Mouse (Mus musculus): ENCODE measurements around the gene Rpl14. TPM values are rescaled to one million over a fixed set of nuclear protein-coding genes. Genes with fewer than 3 reads are reported as not detected.

Rpl14 gene
- polyA plus RNA-seq, 1 experiment from 2014 or later, result 525 TPM

DNA sequence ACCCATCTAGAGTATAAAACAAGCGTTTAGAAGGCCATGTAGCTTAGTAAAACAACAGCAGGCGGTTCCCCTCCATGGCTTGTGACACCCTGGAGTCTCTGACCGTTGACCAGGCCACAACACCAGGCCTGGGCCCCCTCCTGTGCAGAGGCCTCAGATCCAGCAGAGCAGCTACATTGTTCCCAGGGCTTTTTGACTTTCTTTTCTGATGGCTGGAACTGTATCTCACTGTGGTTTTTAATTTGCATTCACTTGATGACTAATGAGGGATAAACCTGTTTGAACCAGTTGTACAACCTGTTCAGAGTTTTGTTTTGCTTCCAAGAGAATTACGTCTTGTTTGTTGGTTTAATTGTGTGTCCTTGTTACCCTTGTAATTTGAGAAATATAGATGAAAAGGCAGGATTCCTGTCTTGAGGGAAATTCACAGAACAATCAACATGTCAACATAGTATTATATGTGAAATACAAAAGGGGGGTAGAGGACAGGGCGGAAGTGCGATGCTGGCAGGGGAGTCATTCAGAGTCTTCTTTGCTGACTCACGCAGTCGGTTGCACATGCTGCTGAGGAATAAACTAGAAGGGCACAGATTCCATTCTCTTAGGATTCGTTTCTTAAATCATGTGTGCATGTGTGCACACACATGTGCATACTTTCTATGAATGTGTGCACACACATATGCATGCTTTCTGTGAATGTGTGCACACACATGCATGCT is 22.3 kb downstream of the Rpl14 start:
- 39% methylated on average over 9 of the region's 9 CpGs for WGBS
- no peak for DNase-seq

DNA sequence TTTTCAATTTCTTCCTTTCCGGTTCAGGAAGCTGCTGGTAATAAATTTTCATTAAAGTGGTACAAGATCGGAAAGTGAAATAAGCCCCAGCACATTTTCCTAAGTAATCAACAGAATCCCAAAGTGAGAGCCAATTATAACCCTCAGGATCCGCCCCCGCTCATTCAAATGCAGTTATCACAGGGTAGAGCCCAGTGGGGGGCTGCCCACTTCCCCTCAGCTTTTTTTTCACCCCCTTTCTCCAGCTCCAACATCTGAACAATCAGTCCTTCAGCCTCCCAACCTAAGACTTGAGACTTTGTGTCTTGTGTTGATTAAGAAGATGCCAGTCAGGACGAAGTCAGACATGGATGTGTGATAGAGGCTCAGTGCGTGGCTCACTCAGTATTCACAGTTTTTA is 23.6 kb downstream of the Rpl14 start:
- WGBS, result 43% methylated on average over 6 of the region's 6 CpGs
- Histone ChIP-seq H3K27ac (replicated peaks; ENCODE audit: low read depth, low read length) (peak overlapping the region; percentile 49; the same call in 1 of the 2 replicates), H3K4me2 (ENCODE audit: low read length) (no peak overlapping the region), H3K9me3 (ENCODE audit: control insufficient read depth, low read length) (no peaks in the 10 kb centered on the region), H3K9ac (replicated peaks; ENCODE audit: low read length) (no peak overlapping the region), H3K36me3 (ENCODE audit: control insufficient read depth, insufficient read depth, low read length) (no peaks in the 10 kb centered on the region), H3K4me3 (replicated peaks; ENCODE audit: low read depth, low read length) (no peak overlapping the region), H3K27me3 (ENCODE audit: control insufficient read depth, insufficient read depth, low read length) (no peaks in the 10 kb centered on the region), H3K4me1 (ENCODE audit: control insufficient read depth, insufficient read depth, low read length) (no peaks in the 10 kb centered on the region)
- ATAC-seq (ENCODE audit: low FRiP score, low TSS enrichment) (no peak), DNase-seq (no peak)

More for the DNA sequence above, 22.3 kb downstream of the Rpl14 start:
- no peak overlapping the region for H3K9ac ChIP-seq (replicated peaks; ENCODE audit: low read length)
- H3K9me3 ChIP-seq (ENCODE audit: control insufficient read depth, low read length), result no peaks in the 10 kb centered on the region
- no peak overlapping the region for H3K4me2 ChIP-seq (ENCODE audit: low read length)
- no peaks in the 10 kb centered on the region for H3K27me3 ChIP-seq (ENCODE audit: control insufficient read depth, insufficient read depth, low read length)
- H3K27ac ChIP-seq (replicated peaks; ENCODE audit: low read depth, low read length), result peak overlapping the region; percentile 49; the same call in 1 of the 2 replicates
- H3K4me1 ChIP-seq (ENCODE audit: control insufficient read depth, insufficient read depth, low read length), result no peaks in the 10 kb centered on the region
- no peak for ATAC-seq (ENCODE audit: low FRiP score, low TSS enrichment)
- H3K36me3 ChIP-seq (ENCODE audit: control insufficient read depth, insufficient read depth, low read length), result no peaks in the 10 kb centered on the region
- no peak overlapping the region for H3K4me3 ChIP-seq (replicated peaks; ENCODE audit: low read depth, low read length)

DNA sequence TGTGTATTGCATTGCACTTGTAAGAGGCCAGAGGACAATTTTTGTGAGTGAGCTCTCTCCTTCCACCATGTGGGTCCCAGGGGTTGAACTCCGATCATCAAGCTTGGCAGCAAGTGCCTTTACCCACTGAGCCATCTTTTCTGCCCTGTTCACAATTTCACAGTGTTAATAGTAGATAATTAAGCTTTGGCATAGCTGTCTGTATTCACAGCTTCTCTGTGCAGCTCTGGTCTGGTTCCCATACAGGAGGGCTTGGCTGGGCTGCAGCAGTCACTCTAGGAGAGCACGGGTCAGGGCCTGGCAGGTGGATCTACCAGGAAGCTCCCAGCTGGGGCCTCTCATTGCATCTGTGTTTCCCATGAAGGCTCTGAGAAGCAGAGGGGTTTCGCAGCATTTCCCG is 24.1 kb downstream of the Rpl14 start:
- no peak for ATAC-seq (ENCODE audit: low FRiP score, low TSS enrichment)
- 66% methylated on average over 4 of the region's 4 CpGs for WGBS
- Histone ChIP-seq H3K27me3 (ENCODE audit: control insufficient read depth, insufficient read depth, low read length) (no peaks in the 10 kb centered on the region), H3K9ac (replicated peaks; ENCODE audit: low read length) (no peak overlapping the region), H3K27ac (replicated peaks; ENCODE audit: low read depth, low read length) (0 out of 2 replicates have a peak overlapping the region, but pooled peaks have one; percentile 37), H3K4me3 (replicated peaks; ENCODE audit: low read depth, low read length) (no peak overlapping the region), H3K9me3 (ENCODE audit: control insufficient read depth, low read length) (no peaks in the 10 kb centered on the region), H3K4me1 (ENCODE audit: control insufficient read depth, insufficient read depth, low read length) (no peaks in the 10 kb centered on the region), H3K36me3 (ENCODE audit: control insufficient read depth, insufficient read depth, low read length) (no peaks in the 10 kb centered on the region), H3K4me2 (ENCODE audit: low read length) (no peak overlapping the region)
- DNase-seq, result no peak

DNA sequence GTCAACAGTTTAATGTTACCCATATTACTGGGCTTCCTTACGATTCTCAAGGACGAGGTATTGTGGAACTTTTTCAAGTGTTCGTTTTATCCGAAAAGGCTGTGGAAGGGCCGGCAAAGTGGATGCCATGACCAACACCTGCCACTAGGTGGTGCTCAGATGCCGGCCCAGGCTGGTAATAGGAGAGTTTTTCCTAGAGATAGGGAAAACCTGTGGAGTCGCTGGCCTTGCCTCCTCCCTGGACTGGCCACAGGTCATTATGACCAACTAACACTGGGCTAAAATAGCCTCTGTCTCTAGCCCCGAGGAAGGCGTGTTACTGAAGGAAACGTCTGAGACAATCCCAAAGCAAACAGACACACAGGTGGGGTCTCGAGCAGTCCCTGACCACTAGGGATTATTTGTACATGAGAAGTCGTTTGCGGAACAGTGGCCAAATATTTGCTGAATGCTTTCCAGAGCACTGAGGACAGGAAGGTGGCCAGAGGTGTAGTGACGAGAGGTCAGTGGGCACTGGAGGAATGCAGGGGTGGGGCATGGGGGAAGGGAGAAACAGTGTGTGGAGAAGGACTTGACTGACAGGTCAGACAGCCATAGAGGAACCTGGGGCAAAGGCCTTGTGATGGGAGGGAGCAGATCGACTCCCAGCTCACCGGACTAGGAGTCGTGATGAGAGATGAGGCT is 30.4 kb downstream of the Rpl14 start:
- WGBS, result 19% methylated on average over 17 of the region's 17 CpGs
- DNase-seq (peak; percentile 87), ATAC-seq (ENCODE audit: low FRiP score, low TSS enrichment) (0 out of 2 replicates have a peak, but pooled peaks have one; percentile 14)
- no peak overlapping the region for H3K4me2 ChIP-seq (ENCODE audit: low read length)
- no peaks in the 10 kb centered on the region for H3K9me3 ChIP-seq (ENCODE audit: control insufficient read depth, low read length)
- peaks cover 16% of the 10 kb centered on the region for H3K4me1 ChIP-seq (ENCODE audit: control insufficient read depth, insufficient read depth, low read length)
- no peak overlapping the region for H3K4me3 ChIP-seq (replicated peaks; ENCODE audit: low read depth, low read length)
- no peaks in the 10 kb centered on the region for H3K27me3 ChIP-seq (ENCODE audit: control insufficient read depth, insufficient read depth, low read length)
- H3K36me3 ChIP-seq (ENCODE audit: control insufficient read depth, insufficient read depth, low read length), result no peaks in the 10 kb centered on the region
- H3K9ac ChIP-seq (replicated peaks; ENCODE audit: low read length), result no peak overlapping the region
- no peak overlapping the region for H3K27ac ChIP-seq (replicated peaks; ENCODE audit: low read depth, low read length)

DNA sequence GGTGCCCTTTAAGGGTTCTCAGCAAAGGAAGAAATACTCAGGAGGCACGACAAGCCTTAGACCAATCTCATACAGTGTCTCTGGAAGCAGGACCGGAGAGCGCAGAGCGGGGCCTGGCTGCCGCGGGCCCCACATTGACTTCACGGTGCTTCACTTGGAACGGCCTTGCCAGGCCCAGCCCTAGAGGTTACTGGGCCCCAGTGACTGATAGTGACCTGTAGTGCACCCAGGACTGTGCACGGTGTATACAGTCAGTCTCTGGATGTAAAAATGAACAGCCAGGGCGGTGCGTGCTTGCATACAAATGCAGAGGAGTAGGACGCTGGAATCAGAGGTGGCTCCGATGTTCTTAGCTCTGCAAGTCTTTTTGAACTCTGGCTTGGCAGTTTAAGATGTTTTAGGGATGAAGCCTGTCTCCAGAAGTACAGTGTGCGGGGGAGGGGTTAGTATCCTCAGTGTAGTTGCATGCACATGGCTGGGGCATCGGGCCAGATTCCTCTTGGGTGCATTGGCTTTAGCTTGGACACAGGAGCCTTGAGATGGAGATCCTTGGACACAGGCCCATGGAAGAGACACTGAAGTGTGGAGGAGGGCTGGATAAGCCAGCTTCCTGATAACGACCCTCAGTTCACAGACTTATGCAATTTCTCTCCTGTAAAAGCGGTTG is 31.1 kb downstream of the Rpl14 start:
- H3K4me3 ChIP-seq (replicated peaks; ENCODE audit: low read depth, low read length), result no peak overlapping the region
- 0 out of 2 replicates have a peak overlapping the region, but pooled peaks have one; percentile 1 for H3K9ac ChIP-seq (replicated peaks; ENCODE audit: low read length)
- 0 out of 2 replicates have a peak, but pooled peaks cover under 1% of the 10 kb centered on the region for H3K9me3 ChIP-seq (ENCODE audit: control insufficient read depth, low read length)
- H3K36me3 ChIP-seq (ENCODE audit: control insufficient read depth, insufficient read depth, low read length), result no peaks in the 10 kb centered on the region
- H3K4me1 ChIP-seq (ENCODE audit: control insufficient read depth, insufficient read depth, low read length), result peaks cover 16% of the 10 kb centered on the region
- peak overlapping the region; percentile 40 for H3K4me2 ChIP-seq (ENCODE audit: low read length)
- H3K27ac ChIP-seq (replicated peaks; ENCODE audit: low read depth, low read length), result 0 out of 2 replicates have a peak overlapping the region, but pooled peaks have one; percentile 49
- H3K27me3 ChIP-seq (ENCODE audit: control insufficient read depth, insufficient read depth, low read length), result no peaks in the 10 kb centered on the region
- peak; percentile 45 for DNase-seq
- WGBS, result 49% methylated on average over 17 of the region's 17 CpGs
- ATAC-seq (ENCODE audit: low FRiP score, low TSS enrichment), result peak; percentile 14; the same call in 1 of the 2 replicates

DNA sequence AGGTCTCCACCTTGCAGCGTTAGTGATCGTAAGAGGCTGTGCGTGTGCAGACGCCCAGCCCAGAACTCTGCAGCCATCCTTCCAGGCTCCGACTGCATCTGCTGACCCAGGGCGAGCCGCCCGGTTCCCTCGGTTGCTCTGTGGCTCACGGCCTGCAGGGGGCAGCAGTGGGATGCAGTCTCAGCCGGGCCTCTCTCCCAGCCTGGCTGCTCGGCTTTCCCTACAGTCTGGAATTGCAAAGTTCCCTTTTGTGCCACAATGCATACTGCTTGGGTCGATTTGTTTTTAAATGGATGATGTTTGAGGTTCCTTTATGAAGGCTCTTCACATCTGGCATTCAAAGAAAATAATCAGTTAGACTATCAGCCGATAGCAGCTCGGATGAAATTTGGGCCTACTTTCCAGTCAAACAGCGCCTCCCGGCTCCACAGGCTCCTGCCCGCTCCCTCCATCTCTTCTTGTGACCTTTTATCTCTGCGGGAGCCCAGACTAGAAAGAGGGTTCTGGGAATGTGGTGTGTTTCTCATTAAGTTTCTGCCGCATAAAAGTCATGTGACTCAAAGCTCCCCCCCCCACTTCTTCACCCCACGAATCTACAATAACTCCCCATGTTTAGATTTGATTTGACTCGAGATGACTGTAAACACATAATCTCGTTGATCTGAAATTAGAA is 31.7 kb downstream of the Rpl14 start:
- Histone ChIP-seq H3K36me3 (ENCODE audit: control insufficient read depth, insufficient read depth, low read length) (no peaks in the 10 kb centered on the region), H3K9me3 (ENCODE audit: control insufficient read depth, low read length) (0 out of 2 replicates have a peak, but pooled peaks cover 6% of the 10 kb centered on the region), H3K4me3 (replicated peaks; ENCODE audit: low read depth, low read length) (no peak overlapping the region; the same call in 1 of the 2 replicates), H3K27me3 (ENCODE audit: control insufficient read depth, insufficient read depth, low read length) (no peaks in the 10 kb centered on the region), H3K4me1 (ENCODE audit: control insufficient read depth, insufficient read depth, low read length) (peaks cover 16% of the 10 kb centered on the region), H3K4me2 (ENCODE audit: low read length) (peak overlapping the region; percentile 40), H3K9ac (replicated peaks; ENCODE audit: low read length) (peak overlapping the region; percentile 1; the same call in 1 of the 2 replicates), H3K27ac (replicated peaks; ENCODE audit: low read depth, low read length) (peak overlapping the region; percentile 55)
- DNase-seq, result peak; percentile 93
- 1% methylated on average over 23 of the region's 23 CpGs for WGBS
- ATAC-seq (ENCODE audit: low FRiP score, low TSS enrichment), result peak; percentile 81

DNA sequence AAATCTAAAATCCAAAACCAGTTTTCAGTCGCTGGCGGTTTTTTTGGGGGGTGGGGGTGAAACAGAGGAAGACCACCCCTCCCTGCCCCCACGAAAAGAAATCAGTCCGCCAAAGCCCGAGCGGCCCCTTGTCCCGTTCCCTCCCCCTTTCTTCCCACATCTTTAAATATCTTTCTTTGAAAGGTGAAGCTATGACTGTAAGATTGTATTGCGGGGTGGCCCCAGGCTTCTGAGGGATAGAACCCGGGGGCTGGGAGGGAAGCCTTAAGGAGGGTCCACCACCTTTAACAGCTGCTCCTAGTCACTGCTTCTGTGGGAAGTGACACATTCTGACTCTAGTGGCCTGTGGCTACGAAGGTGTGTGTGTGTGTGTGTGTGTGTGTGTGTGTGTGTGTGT is 32.3 kb downstream of the Rpl14 start:
- DNase-seq (peak; percentile 40), ATAC-seq (ENCODE audit: low FRiP score, low TSS enrichment) (no peak)
- Histone ChIP-seq H3K27me3 (ENCODE audit: control insufficient read depth, insufficient read depth, low read length) (no peaks in the 10 kb centered on the region), H3K9me3 (ENCODE audit: control insufficient read depth, low read length) (0 out of 2 replicates have a peak, but pooled peaks cover 8% of the 10 kb centered on the region), H3K4me3 (replicated peaks; ENCODE audit: low read depth, low read length) (no peak overlapping the region), H3K36me3 (ENCODE audit: control insufficient read depth, insufficient read depth, low read length) (no peaks in the 10 kb centered on the region), H3K4me2 (ENCODE audit: low read length) (peak overlapping the region; percentile 40), H3K4me1 (ENCODE audit: control insufficient read depth, insufficient read depth, low read length) (peaks cover 16% of the 10 kb centered on the region), H3K27ac (replicated peaks; ENCODE audit: low read depth, low read length) (peak overlapping the region; percentile 55), H3K9ac (replicated peaks; ENCODE audit: low read length) (no peak overlapping the region; the same call in 1 of the 2 replicates)
- WGBS, result 6% methylated on average over 10 of the region's 10 CpGs

DNA sequence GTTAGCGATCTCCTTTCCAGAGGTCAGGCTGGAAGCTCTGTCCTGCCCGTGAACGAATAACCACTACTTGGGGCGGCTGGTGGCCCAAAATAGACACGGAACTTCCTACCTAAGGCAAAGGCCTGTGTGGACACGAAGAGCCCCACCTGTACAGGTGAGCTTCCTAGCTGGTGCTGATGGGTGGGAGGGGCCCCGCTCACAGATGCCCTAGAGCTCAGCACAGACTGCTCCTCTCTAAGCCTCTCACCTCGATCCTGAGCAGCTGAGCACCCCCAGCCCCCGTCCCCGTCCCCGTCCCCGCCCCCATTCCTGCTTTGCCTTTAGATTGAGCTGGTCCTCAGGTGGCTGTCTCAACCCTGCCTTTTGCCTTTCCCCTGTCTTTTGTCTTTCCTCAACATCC is 32.7 kb downstream of the Rpl14 start:
- DNase-seq (no peak), ATAC-seq (ENCODE audit: low FRiP score, low TSS enrichment) (no peak)
- Histone ChIP-seq H3K4me2 (ENCODE audit: low read length) (peak overlapping the region; percentile 40; the same call in 1 of the 2 replicates), H3K4me3 (replicated peaks; ENCODE audit: low read depth, low read length) (no peak overlapping the region), H3K9me3 (ENCODE audit: control insufficient read depth, low read length) (0 out of 2 replicates have a peak, but pooled peaks cover 8% of the 10 kb centered on the region), H3K9ac (replicated peaks; ENCODE audit: low read length) (no peak overlapping the region), H3K36me3 (ENCODE audit: control insufficient read depth, insufficient read depth, low read length) (no peaks in the 10 kb centered on the region), H3K27me3 (ENCODE audit: control insufficient read depth, insufficient read depth, low read length) (no peaks in the 10 kb centered on the region), H3K27ac (replicated peaks; ENCODE audit: low read depth, low read length) (peak overlapping the region; percentile 55), H3K4me1 (ENCODE audit: control insufficient read depth, insufficient read depth, low read length) (peaks cover 16% of the 10 kb centered on the region)
- WGBS, result 30% methylated on average over 12 of the region's 12 CpGs

Data from midbrain, embryonic 14.5 days (tissue).